Mouse (Mus musculus) heart, postnatal 0 days (tissue): ENCODE measurements around the gene Wsb1. TPM values are rescaled to one million over a fixed set of nuclear protein-coding genes. Genes with fewer than 3 reads are reported as not detected.
A peak's percentile ranks its signal among the peaks of the same experiment; 100 is the strongest.

ENCODE experiments used
- ATAC-seq: fragments of 200-750 bp; cut with Nextera tagmentation; 2 replicates; pipeline ENCODE4 v1.8.0; 2017; ENCODE audit warnings: low read depth, moderate number of reproducible peaks, moderate library complexity; ENCODE audit not compliant: insufficient read depth
- DNase-seq: peaks from one replicate; pipeline ENCODE4 v3.0.0-alpha.2; 2016; ENCODE audit warnings: low spot score
- H3K27ac ChIP-seq: fragments of 300-500 bp; sonication (generic); 2 replicates; pipeline ENCODE4 v1.5.1; 2014; ENCODE audit warnings: low read depth, mild to moderate bottlenecking
- H3K27me3 ChIP-seq: fragments of 300-500 bp; sonication (generic); 2 replicates; pipeline ENCODE4 v1.6.1; 2014; ENCODE audit warnings: low read length, mixed read lengths; ENCODE audit not compliant: control insufficient read depth, insufficient read depth
- H3K36me3 ChIP-seq: fragments of 300-500 bp; sonication (generic); replicated peaks from 2 replicates; pipeline ENCODE4 v1.6.1; 2014; ENCODE audit warnings: low read length, mixed read lengths; ENCODE audit not compliant: control insufficient read depth, insufficient read depth
- H3K4me1 ChIP-seq: fragments of 300-500 bp; sonication (generic); 2 replicates; pipeline ENCODE4 v1.6.1; 2014; ENCODE audit warnings: antibody characterized with exemption; ENCODE audit not compliant: control insufficient read depth, insufficient read depth
- H3K4me2 ChIP-seq: fragments of 300-500 bp; sonication (generic); 2 replicates; pipeline ENCODE4 v1.6.1; 2014; ENCODE audit warnings: low read depth, mild to moderate bottlenecking, low read length, moderate library complexity
- H3K4me3 ChIP-seq: fragments of 300-500 bp; sonication (generic); 2 replicates; pipeline ENCODE4 v1.5.1; 2014; ENCODE audit warnings: low read depth, low read length
- H3K9ac ChIP-seq: fragments of 300-500 bp; sonication (generic); replicated peaks from 2 replicates; pipeline ENCODE4 v1.6.1; 2014; ENCODE audit warnings: low read depth, low read length, mixed read lengths
- H3K9me3 ChIP-seq: fragments of 300-500 bp; sonication (generic); replicated peaks from 2 replicates; pipeline ENCODE4 v1.6.1; 2016; ENCODE audit warnings: low read length; ENCODE audit not compliant: control insufficient read depth
- CTCF ChIP-seq: IDR thresholded peaks from 2 replicates; pipeline ENCODE4 v1.5.1; 2016; ENCODE audit warnings: antibody characterized with exemption, control low read depth, low read depth
- EP300 ChIP-seq: IDR thresholded peaks from 2 replicates; pipeline ENCODE4 v1.6.1; 2016; ENCODE audit warnings: antibody characterized with exemption, low read depth
- WGBS: fragments of 180-500 bp; shearing (Covaris S2); extraction: QIAGEN DNeasy Blood & Tissue Kit; methylation state at CpG from one replicate; pipeline ENCODE4 v1.1.7; 2014; 5-methylcytosine and 5-hydroxymethylcytosine counted together
- polyA plus RNA-seq: library from polyadenylated mRNA; unstranded; fragments of >200 nt; fragmentation: Nextera tagmentation; extraction: Ambion mirVana; gene quantifications from 2 replicates; pipeline ENCODE4 v1.2.1, GENCODE M21; 2015
- total RNA-seq: library from RNA; depleted of rRNA; stranded (reverse); fragments of >200 nt; gene quantifications from 2 replicates; pipeline ENCODE4 v1.2.3, GENCODE M21; 2014; ENCODE audit warnings: low replicate concordance

The Wsb1 gene
- total and polyA plus RNA-seq, 2 experiments from 2014 or later = 63.9 to 73.2 TPM

DNA sequence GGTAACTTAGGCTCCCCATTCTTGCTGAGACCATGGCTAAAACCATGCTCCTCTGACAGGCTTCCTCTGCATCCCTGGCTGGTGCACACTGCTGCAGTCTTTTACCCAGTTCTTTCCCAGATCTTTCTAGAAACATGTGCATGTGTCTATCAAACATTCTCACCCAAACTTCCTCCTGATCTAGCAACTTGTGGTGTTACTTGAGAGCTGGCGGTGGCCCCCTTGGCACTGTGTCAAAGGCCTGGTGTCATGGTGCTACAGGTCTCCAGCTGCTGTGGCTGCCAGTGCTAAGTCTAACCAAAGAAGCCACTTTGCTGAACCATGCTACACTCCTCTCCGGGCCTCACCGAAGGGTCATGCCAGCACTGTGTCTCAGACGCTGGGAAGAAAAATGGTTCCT is 55.9 kb downstream of the Wsb1 start:
- H3K9me3 ChIP-seq = no peaks in the 10 kb centered on the region
- ATAC-seq = no peak

DNA sequence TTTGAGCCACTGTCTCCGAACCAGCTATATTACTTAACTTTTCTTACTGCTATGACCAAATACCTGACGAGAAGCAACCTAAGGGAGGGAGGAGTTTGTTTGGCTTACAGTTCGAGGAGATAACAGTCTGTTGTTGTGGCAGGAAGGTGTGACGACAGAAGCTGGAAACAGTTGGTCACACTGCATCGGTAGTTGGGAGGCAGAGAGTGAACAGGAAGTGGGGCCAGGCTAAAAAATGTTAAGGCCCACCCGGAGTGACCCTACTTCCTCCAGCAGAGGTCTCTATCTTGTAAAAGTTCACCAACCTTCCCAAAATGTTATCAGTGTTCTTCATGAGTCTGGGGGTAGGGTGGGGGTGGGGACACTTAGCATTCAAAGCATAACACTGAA is 56.6 kb downstream of the Wsb1 start:
- Histone ChIP-seq H3K27me3 (no peaks in the 10 kb centered on the region), H3K4me3 (no peak overlapping the region), H3K27ac (no peak overlapping the region), H3K36me3 (no peaks in the 10 kb centered on the region), H3K9me3 (no peaks in the 10 kb centered on the region), H3K4me2 (no peak overlapping the region), H3K9ac (no peak overlapping the region), H3K4me1 (peaks cover 18% of the 10 kb centered on the region)
- TF ChIP-seq EP300 = no peak
- DNase-seq (no peak), ATAC-seq (no peak)
- 68% methylated on average over 6 of the region's 6 CpGs for WGBS

More for the DNA sequence above, 55.9 kb downstream of the Wsb1 start:
- H3K4me1 ChIP-seq = peaks cover 18% of the 10 kb centered on the region
- no peak overlapping the region for H3K9ac ChIP-seq
- no peak overlapping the region for H3K27ac ChIP-seq
- no peak overlapping the region for H3K4me2 ChIP-seq
- H3K36me3 ChIP-seq = no peaks in the 10 kb centered on the region
- DNase-seq = no peak
- TF ChIP-seq EP300 (no peak), CTCF (no peak)
- H3K27me3 ChIP-seq = no peaks in the 10 kb centered on the region
- WGBS = 75% methylated on average over 4 of the region's 4 CpGs
- H3K4me3 ChIP-seq = no peak overlapping the region

DNA sequence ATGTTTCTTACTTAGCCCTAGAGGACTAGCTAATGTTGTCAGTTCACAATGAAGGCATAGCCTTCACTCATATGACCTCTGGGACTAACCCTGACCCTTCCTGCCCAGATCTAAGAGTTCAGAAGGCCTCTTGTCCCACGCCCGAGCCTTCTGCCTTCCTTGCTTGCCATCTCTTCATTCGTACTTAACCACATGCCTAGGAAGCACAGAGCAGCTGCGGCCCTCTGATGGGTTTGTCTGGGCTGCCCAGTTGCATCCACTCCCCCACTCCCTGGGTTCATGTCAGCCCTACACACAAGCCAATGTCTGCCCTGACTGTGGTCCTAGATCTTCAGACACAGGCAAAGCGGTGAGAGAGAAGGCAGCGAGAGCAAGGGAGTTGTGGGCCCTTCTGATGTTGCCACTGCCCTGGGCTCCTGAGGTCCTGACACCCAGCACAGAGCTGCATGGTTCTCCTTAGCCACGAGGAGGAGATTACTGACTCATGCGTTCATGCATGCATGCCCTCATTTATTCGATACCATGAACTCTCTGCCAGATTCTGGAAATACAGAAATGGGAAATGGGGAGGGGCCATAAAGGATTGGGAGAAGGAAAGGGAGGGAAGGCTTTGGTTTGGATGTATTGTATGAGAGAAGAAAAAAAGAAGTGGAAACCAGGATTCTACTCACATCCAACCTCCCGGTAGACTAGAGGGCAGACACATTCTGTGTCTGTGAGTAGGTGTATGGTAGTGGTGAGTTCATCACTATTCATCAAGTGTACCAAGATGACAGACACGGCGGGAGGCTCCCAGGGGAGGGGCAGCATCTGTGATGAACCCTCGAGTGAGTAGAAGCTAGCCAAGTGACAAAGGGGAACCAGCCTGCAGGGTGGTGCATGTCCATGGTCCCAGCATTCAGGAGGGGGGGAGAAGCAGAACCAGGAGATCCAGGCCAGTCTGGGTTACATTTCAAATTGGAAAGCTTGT is 57.3 kb downstream of the Wsb1 start:
- Histone ChIP-seq H3K27me3 (no peaks in the 10 kb centered on the region), H3K9me3 (no peaks in the 10 kb centered on the region), H3K4me1 (peaks cover 18% of the 10 kb centered on the region), H3K36me3 (no peaks in the 10 kb centered on the region), H3K4me3 (no peak overlapping the region), H3K4me2 (no peak overlapping the region), H3K27ac (peak overlapping the region; percentile 50; the same call in 1 of the 2 replicates), H3K9ac (no peak overlapping the region)
- TF ChIP-seq CTCF (no peak), EP300 (no peak)
- DNase-seq = no peak
- 0 out of 2 replicates have a peak, but pooled peaks have one; percentile 7 for ATAC-seq
- WGBS = 74% methylated on average over 13 of the region's 13 CpGs

DNA sequence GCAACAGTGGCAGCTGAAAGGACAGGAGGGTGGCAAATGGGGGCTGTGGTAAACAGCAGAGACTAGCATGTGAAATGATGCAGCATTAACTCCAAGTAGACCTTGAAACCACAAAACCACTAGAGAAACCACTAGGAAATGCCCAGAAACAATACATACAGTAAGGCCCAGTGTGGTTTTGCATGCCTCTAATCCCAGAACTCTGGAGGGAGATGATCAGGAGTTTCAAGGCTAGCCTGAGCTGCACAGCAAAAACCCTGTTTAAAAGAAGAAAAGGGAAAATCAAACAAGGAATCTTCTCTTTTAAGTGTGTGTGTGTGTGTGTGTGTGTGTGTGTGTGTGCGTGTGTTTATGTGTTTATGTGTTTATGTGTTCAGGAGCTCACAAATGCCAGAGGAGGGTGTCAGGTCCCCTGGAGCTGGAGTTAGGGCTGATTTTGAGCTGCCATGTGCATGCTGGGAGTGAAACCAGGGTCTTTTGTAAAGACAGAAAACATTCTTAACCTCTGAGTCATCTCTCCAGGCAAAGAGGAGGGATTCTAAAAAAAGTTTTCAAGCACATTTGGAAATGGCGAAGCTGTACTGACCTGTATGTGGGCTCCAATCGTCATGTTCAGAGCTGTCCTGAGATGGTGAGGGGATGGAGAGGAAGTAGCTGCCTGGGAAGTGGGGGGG is 58.1 kb downstream of the Wsb1 start:
- Histone ChIP-seq H3K4me2 (no peak overlapping the region), H3K9me3 (no peaks in the 10 kb centered on the region), H3K36me3 (no peaks in the 10 kb centered on the region), H3K4me3 (no peak overlapping the region), H3K27ac (peak overlapping the region; percentile 44), H3K9ac (no peak overlapping the region), H3K4me1 (peaks cover 26% of the 10 kb centered on the region), H3K27me3 (no peaks in the 10 kb centered on the region)
- peak; percentile 38; the same call in 1 of the 2 replicates for ATAC-seq
- 24% methylated on average over 3 of the region's 3 CpGs for WGBS
- no peak for TF ChIP-seq CTCF
- no peak for TF ChIP-seq EP300
- DNase-seq = peak; percentile 69

DNA sequence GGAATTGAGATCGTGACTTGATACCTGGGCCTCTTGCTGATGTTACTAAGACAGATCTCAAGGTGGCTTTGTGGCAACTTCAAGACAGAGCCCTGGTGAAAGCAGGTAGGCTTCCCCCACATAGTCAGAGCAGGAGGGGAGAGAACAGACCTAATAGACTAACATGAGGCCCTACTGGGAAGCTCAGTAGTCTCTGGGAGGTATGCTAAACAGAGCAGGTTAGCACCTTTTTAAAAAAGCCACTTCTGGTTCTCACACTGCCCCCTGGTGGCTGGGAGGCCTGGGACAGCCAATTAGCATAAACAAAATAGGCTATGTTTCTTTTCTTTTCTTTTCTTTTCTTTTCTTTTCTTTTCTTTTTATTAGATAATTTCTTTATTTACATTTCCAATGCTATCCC is 62.3 kb downstream of the Wsb1 start:
- DNase-seq (no peak), ATAC-seq (no peak)
- Histone ChIP-seq H3K4me3 (no peak overlapping the region), H3K36me3 (no peaks in the 10 kb centered on the region), H3K27ac (peak overlapping the region; percentile 78), H3K9ac (no peak overlapping the region), H3K4me1 (peaks cover 37% of the 10 kb centered on the region), H3K9me3 (no peaks in the 10 kb centered on the region), H3K4me2 (no peak overlapping the region), H3K27me3 (no peaks in the 10 kb centered on the region)
- TF ChIP-seq CTCF = peak; percentile 48
- TF ChIP-seq EP300 = no peak
- 52% methylated on average over 1 of the region's 1 CpGs for WGBS
